Mouse (Mus musculus) activated CD4-positive, CD25-positive, alpha-beta regulatory T cell, adult 4 months (primary cell): ENCODE data around the gene Nav3. TPM values are rescaled to one million over a fixed set of nuclear protein-coding genes. Genes with fewer than 3 reads are reported as not detected.

Experiments
- ATAC-seq: one replicate; pipeline ENCODE4 v1.8.0; 2017
- polyA plus RNA-seq, 2 experiments: library from polyadenylated mRNA; unstranded; fragments of 100-300 nt; shearing (Covaris generic); gene quantifications; one replicate each; pipeline ENCODE4 v1.2.1; 2017

Nav3 gene
- polyA plus RNA-seq, 2 experiments from 2014 or later = 0.36 TPM; not detected in 1

DNA sequence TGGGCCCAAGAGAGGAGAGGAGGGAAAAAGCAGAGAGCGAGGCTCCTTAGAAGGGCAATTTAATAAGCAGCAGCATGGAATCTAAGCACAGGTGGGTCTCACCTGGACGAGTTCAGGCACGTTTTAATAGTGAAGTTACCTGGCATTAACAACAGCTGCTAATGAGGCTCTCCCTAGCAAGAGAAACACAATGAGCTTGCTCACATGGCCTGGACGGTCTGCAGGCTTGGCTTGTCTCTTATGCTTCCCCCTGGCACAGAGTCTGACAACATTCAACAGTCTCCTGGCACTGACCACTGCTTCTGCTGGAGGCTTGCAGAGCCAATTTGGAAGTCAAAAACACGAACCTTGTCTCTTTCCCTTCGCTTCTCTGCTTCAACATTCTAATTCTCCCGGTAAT, 804.5 kb downstream of the Nav3 start:
- no peak for ATAC-seq

DNA sequence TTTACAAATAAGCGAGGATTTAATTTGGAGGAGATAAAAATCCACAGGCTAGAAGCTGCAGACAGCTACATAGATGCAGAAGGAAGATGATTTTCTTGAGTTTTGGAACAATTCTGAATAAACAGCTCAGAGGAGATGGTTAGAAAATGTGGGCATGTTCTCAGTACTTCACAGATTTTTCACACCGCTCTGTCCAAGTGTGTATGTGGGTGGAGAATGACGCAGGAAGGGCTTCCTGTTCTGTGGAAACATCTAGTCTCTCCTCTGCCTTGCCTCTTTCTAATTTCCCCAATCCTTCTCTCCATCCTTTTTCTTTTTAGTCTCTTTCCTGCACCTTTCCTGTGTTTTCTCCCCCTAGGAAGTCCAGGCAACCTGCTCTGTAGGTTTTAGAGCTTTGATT, 812.4 kb downstream of the Nav3 start:
- ATAC-seq = no peak

DNA sequence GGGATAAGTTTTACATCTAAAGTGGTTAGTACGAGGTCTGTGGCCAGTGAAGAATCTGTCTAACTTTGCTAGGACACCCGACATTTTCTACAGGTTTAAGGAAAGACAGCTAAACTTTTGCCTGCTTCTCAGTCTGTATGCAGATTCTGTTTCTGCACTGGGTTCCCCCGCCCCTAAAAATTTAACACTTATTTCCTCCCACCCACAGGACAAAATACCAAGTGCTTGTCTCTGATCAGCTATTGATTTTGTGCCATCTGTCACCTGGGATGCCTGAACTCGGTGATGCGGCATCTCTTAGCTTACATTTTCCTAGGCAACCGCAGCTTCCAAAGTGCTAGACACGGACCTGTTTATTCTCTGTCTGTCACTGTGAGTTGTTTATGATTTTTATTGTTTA, 814.2 kb downstream of the Nav3 start:
- ATAC-seq = no peak

DNA sequence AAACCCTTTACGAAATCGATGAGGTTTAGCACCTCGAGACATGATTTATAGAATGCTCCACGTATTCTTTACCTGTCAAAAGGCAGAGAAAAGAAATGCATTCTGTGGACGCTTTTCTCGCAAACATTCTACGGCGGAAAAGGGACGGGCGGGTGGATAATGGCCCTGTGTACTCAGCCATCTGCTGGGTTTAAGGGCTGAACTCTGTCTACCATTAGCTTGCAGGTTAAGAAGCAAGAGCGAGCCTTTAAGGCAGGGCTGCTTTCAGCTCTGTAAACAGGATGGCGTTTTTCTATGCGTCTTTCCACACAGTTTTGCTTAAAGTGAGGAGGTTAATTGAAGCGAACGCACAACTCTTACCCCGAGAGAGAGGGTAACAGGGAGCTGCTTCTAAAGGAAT, 818.3 kb downstream of the Nav3 start:
- ATAC-seq = no peak
